Mouse (Mus musculus) embryonic facial prominence, embryonic 10.5 days (tissue): ENCODE measurements around the gene Bmpr2. TPM values are rescaled to one million over a fixed set of nuclear protein-coding genes. Genes with fewer than 3 reads are reported as not detected.
"Not testable (repeated sequence)": the region's sequence is repeated elsewhere in the genome, so short reads cannot be mapped to it uniquely, and the experiment has no call there.

Source experiments
- DNase-seq: peaks from one replicate; pipeline ENCODE4 v3.0.0-alpha.2; 2017; ENCODE audit warnings: low spot score
- H3K27ac ChIP-seq: fragments of 300-500 bp; sonication (generic); replicated peaks from 2 replicates; pipeline ENCODE4 v1.5.1; 2016; ENCODE audit warnings: mild to moderate bottlenecking
- H3K27me3 ChIP-seq: fragments of 300-500 bp; sonication (generic); replicated peaks from 2 replicates; pipeline ENCODE4 v1.6.1; 2016; ENCODE audit warnings: low read depth, mild to moderate bottlenecking; ENCODE audit not compliant: poor library complexity, severe bottlenecking
- H3K36me3 ChIP-seq: fragments of 300-500 bp; sonication (generic); replicated peaks from 2 replicates; pipeline ENCODE4 v1.6.1; 2016; ENCODE audit warnings: mild to moderate bottlenecking, moderate library complexity
- H3K4me1 ChIP-seq: fragments of 300-500 bp; sonication (generic); 2 replicates; pipeline ENCODE4 v1.6.1; 2016
- H3K4me3 ChIP-seq: fragments of 300-500 bp; sonication (generic); 2 replicates; pipeline ENCODE4 v1.5.1; 2016; ENCODE audit warnings: mild to moderate bottlenecking, moderate library complexity
- H3K9me3 ChIP-seq: fragments of 300-500 bp; sonication (generic); 2 replicates; pipeline ENCODE4 v1.6.1; 2016; ENCODE audit warnings: mild to moderate bottlenecking
- WGBS: fragments of 180-500 bp; shearing (Covaris S2); methylation state at CpG from one replicate; pipeline ENCODE4 v1.1.7; 2016; 5-methylcytosine and 5-hydroxymethylcytosine counted together
- polyA plus RNA-seq: library from polyadenylated mRNA; unstranded; fragments of >200 nt; fragmentation: Nextera tagmentation; extraction: Ambion mirVana; gene quantifications from 2 replicates; pipeline ENCODE4 v1.2.1, GENCODE M21; 2016

Bmpr2 gene
- 6.4 and 7.1 TPM in 2 replicates for polyA plus RNA-seq

DNA sequence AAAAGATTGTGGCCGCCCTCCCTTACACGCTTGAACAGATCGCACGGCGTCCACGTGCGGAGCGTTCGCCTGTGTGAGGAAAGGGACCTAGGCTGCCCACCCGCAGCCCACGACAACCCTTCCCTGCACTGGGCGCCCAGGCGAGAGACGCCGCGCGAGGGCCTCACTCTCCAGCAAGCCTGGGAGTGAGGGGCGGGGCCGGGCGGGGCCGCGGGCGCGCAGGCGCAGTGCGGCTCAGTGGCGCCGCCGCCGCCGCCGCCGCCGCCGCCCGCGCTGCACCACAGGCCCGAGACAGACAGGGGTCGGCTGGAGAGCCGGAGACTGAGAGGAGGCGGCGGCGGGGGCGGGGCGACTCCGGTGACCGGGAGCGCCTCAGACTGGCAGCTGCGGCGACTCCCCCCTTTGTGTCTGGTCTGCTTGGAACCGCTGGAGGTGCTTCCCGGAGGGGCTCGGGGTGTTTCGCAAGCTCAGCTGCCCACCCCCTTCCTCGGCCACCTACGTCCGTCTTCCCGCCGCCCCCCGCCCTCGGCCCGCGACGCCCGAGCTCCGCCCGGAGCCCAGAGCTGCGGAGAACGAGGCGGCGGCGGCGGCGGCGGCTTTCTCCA, at the start of gene Bmpr2:
Gene Bmpr2 (plus strand): TSS at position 237 of the 605 bp plus-strand sequence.
- no peaks in the 10 kb centered on the region for H3K9me3 ChIP-seq
- peak within 1 kb of the TSS; percentile 100 for H3K27ac ChIP-seq
- H3K36me3 ChIP-seq, result peaks cover 5% of the 10 kb centered on the region
- peak; percentile 95 for DNase-seq
- H3K4me3 ChIP-seq, result peak within 1 kb of the TSS; percentile 88
- H3K27me3 ChIP-seq, result no peaks in the 10 kb centered on the region
- under 1% methylated on average over 75 of the region's 75 CpGs for WGBS
- H3K4me1 ChIP-seq, result peaks cover 37% of the 10 kb centered on the region

DNA sequence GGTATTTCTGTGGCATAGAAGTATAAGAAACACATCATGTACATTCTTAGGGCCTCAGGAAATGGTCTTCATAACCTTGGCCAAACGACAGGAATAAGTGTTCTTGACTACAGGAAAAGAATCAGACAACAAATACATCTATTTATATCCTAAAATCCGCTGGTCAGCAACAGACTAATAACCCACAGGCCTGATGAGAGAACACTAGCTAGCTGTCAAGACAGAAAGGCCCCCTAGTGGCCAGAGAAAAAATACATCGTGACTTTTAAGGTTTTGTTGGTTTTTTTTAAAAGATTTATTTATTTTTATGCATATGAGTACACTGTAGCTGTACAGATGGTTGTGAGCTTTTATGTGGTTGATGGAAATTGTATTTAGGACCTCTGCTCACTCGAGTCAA, 43.3 kb upstream of the Bmpr2 start:
- H3K4me1 ChIP-seq, result no peaks in the 10 kb centered on the region
- no peak overlapping the region for H3K4me3 ChIP-seq
- peaks cover 65% of the 10 kb centered on the region for H3K36me3 ChIP-seq
- 58% methylated on average over 4 of the region's 4 CpGs for WGBS
- no peaks in the 10 kb centered on the region for H3K27me3 ChIP-seq
- no peak overlapping the region for H3K27ac ChIP-seq
- H3K9me3 ChIP-seq, result no peaks in the 10 kb centered on the region
- no peak for DNase-seq

DNA sequence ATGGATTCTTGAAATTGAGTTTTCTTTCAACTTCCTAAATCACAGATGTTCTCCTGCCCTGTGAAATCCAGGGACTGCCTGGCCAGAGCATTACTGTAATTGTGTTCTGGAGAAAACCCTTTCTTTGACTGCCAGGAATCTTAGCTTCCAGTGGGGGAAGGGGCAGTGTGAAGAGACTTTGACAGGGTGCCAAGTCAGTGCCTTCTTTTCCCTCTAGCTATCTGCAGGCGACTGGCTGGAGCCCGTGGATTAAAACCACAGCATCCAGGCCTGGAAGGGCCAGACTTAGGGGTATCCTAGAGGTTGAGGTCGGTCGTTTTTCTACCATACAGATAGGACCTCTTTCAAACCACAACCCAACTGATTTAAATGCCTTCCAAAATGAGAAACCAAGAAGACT, 37.5 kb upstream of the Bmpr2 start:
- no peak overlapping the region for H3K4me3 ChIP-seq
- H3K4me1 ChIP-seq, result no peaks in the 10 kb centered on the region
- no peak for DNase-seq
- H3K27me3 ChIP-seq, result no peaks in the 10 kb centered on the region
- no peak overlapping the region for H3K27ac ChIP-seq
- peaks cover 13% of the 10 kb centered on the region for H3K36me3 ChIP-seq
- 58% methylated on average over 4 of the region's 4 CpGs for whole genome bisulfite sequencing
- no peaks in the 10 kb centered on the region for H3K9me3 ChIP-seq

DNA sequence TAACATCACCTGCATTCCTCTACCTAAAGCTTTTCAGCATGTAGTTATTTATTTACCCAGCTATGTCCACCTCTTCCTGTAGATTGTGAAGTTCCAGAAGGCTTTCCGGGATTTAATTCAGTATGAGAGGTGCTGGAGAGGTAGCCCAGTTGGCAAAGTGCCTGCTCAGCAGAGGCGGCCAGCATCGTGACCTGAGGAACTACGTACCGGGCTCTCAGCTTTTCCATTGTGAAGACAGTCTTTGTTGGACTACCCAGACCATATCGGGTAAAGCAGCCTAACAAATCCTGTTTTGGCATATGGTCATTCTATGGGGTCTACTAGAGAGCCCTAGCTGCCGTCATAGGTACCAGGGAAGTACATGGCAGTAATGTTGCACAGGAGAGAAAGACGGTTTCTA, 33.1 kb upstream of the Bmpr2 start:
- Histone ChIP-seq H3K27me3 (no peaks in the 10 kb centered on the region), H3K9me3 (no peaks in the 10 kb centered on the region), H3K4me3 (no peak overlapping the region), H3K36me3 (no peaks in the 10 kb centered on the region), H3K27ac (no peak overlapping the region), H3K4me1 (no peaks in the 10 kb centered on the region)
- DNase-seq, result no peak
- 90% methylated on average over 8 of the region's 8 CpGs for WGBS

- H3K27me3 ChIP-seq, result no peaks in the 10 kb centered on the region
- DNase-seq, result no peak
- H3K4me1 ChIP-seq, result no peaks in the 10 kb centered on the region
- H3K4me3 ChIP-seq, result no peak overlapping the region
- no peak overlapping the region for H3K27ac ChIP-seq
- WGBS, result 87% methylated on average over 4 of the region's 4 CpGs
- no peaks in the 10 kb centered on the region for H3K36me3 ChIP-seq
- no peaks in the 10 kb centered on the region for H3K9me3 ChIP-seq
Measured at GRCm38 (mm10) chr1:59730737-59731136, 32.5 kb upstream of the Bmpr2 start.

GRCm38 (mm10) chr1:59734076-59734475, 29.1 kb upstream of the Bmpr2 start:
- no peaks in the 10 kb centered on the region for H3K27me3 ChIP-seq
- H3K27ac ChIP-seq, result no peak overlapping the region
- no peaks in the 10 kb centered on the region for H3K9me3 ChIP-seq
- H3K4me1 ChIP-seq, result no peaks in the 10 kb centered on the region
- H3K36me3 ChIP-seq, result no peaks in the 10 kb centered on the region
- no peak overlapping the region for H3K4me3 ChIP-seq
- no peak for DNase-seq
- WGBS, result 84% methylated on average over 6 of the region's 6 CpGs

DNA sequence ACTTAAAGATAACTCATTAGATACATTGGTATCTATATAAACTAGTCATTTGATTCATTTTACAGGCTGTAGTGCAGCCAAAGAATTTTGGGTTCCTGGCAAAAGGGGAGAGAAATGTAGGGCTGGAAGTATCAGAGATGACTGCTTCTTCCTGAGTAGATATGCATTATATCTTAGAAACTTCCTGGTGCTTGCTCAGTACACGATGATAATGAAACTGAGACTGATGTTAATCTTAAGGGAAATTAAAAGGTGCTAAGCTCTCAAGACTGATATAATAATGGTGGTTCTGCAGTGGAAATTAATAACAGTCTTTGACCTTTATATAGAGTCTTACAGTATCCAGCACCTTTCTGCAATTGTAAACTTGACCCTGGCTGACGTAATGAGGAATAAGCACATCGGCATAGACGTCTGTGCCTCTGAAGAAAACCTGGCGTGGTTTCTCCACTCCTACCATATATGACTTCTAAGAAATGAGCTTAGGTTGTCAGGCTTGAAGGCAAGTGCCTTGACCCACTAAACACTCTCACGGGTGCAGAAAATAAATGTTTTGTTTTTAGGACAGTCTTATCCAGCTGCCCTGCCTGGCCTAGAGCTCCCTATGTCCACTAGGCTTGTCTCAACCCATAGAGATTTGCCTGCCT, 24.3 kb upstream of the Bmpr2 start:
- no peaks in the 10 kb centered on the region for H3K9me3 ChIP-seq
- no peak for DNase-seq
- no peaks in the 10 kb centered on the region for H3K4me1 ChIP-seq
- no peaks in the 10 kb centered on the region for H3K36me3 ChIP-seq
- H3K4me3 ChIP-seq, result no peak overlapping the region
- H3K27ac ChIP-seq, result no peak overlapping the region
- H3K27me3 ChIP-seq, result no peaks in the 10 kb centered on the region
- WGBS, result 82% methylated on average over 6 of the region's 6 CpGs

DNA sequence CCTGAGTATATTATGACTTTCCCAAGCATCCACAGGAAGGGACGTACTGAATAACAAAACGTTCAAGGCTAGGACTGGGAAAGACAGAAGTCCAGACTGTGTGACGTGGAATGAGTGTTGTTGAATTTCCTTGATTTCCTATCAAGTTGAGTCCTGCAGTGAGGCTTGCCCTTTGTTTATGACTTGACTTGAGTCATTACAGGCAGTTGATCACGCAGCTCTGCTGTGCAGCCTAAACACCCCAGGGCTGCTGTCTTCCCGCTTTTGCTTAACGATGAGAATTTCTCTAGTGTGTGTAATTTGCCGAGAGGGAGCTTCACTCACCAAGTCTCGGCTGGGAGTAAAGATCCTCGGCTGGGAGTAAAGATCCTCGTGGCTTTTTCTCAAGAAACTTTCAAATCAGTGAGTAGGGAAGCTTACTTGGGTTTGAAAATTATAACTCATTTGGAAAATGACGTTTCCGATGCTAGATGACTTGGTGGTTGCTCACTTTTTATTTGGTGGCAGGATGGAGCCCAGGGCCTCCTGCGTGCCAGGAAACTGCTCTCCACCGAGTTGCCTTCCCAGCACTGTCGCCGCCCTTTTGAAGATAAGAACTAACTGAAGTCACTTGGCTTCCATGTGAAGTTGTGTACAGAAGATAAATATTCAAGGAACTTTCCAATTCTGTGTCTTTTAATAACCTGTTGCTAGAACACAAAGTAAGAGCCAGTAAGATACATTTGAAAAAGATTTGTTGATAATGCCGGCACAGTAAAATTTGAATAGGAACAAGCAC, 23.4 kb upstream of the Bmpr2 start:
- no peaks in the 10 kb centered on the region for H3K4me1 ChIP-seq
- no peak overlapping the region for H3K27ac ChIP-seq
- no peaks in the 10 kb centered on the region for H3K9me3 ChIP-seq
- WGBS, result 80% methylated on average over 17 of the region's 17 CpGs
- DNase-seq, result no peak
- no peaks in the 10 kb centered on the region for H3K36me3 ChIP-seq
- H3K27me3 ChIP-seq, result no peaks in the 10 kb centered on the region
- H3K4me3 ChIP-seq, result no peak overlapping the region

DNA sequence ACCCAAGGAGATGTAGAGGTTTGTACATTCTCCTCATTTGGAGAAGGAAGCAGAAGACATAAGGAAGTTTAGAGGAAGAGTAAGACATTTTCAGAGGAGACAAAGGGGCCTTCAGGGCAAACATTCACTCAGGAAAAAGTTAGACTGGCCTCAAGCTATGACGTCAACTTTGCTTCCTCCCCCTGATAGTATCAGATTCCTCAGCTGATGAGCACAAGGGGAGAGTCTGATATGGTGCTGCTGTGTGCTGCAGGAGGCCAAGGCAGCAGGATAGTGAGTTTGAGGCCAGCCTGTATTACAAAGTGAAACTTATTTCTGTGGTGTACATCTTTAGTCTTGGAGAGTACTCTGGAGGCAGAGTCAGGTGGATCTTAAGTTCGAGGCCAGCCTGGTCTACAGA, 14.2 kb upstream of the Bmpr2 start:
- no peaks in the 10 kb centered on the region for H3K27me3 ChIP-seq
- 71% methylated on average over 2 of the region's 2 CpGs for WGBS
- DNase-seq, result no peak

DNA sequence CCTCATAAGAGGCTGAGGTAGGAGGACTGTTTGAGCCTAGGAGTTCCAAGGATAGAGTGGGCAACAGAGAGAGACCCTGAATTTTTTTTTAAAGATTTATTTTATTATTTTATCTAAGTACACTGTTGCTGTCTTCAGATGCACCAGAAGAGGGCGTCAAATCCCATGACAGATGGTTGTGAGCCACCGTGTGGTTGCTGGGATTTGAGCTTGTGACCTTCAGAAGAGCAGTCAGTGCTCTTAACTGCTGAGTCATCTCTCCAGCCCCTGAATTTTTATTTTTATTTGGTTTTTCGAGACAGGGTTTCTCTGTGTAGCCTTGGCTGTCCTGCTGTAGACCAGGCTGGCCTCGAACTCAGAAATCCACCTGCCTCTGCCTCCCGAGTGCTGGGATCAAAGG, 13.5 kb upstream of the Bmpr2 start:
- 73% methylated on average over 5 of the region's 5 CpGs for WGBS
- not testable (repeated sequence) for DNase-seq, H3K4me1 ChIP-seq, H3K36me3 ChIP-seq, H3K27ac ChIP-seq, H3K9me3 ChIP-seq, H3K4me3 ChIP-seq, H3K27me3 ChIP-seq

More for the DNA sequence above, 14.2 kb upstream of the Bmpr2 start:
- Histone ChIP-seq H3K4me1 (no peaks in the 10 kb centered on the region), H3K4me3 (no peak overlapping the region), H3K36me3 (no peaks in the 10 kb centered on the region), H3K27ac (no peak overlapping the region), H3K9me3 (no peaks in the 10 kb centered on the region)

DNA sequence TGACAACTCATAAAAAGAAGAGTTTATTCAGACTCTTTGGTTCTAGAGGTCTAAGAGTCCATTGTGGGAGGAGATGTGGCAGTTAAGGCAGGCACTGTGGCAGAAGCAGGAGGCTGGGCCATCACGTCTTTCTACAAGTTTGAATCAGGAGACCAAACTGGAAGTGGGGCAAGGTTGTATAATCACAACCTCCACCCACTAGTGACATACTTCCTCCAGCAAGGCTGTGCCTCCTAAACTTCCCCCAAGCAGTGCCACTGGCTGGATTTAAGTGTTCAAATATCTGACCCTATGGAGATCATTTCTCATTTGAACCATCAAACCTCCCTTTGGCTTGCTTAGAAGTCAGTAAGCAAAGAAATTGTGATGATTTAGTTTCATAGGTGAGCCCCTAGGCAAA, 7.9 kb upstream of the Bmpr2 start:
- H3K4me3 ChIP-seq, result no peak overlapping the region
- no peaks in the 10 kb centered on the region for H3K4me1 ChIP-seq
- no peak for DNase-seq
- no peak overlapping the region for H3K27ac ChIP-seq
- no peaks in the 10 kb centered on the region for H3K27me3 ChIP-seq
- 82% methylated on average over 1 of the region's 1 CpGs for WGBS
- H3K36me3 ChIP-seq, result no peaks in the 10 kb centered on the region
- H3K9me3 ChIP-seq, result no peaks in the 10 kb centered on the region

DNA sequence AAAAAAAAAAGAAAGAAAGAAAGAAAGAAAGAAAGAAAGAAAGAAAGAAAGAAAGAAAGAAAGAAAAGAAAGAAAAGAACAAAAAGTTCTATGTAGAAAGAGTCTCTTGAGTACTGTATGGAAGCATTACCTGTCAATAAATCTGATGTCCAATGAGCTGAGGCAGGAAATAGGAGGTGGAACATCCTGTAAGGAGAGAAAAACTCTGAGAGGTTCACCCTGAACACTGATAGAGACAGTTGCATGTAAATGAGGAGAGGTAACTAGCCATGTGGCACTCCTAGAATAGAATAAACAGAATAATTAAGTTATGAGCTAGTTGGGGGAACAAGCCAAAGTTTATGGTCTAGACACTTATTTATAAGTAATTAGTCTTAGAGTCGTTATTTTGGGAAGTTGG, 4.9 kb upstream of the Bmpr2 start:
- H3K36me3 ChIP-seq, result no peaks in the 10 kb centered on the region
- WGBS, result 90% methylated on average over 1 of the region's 1 CpGs

GRCm38 (mm10) chr1:59762208-59762607, 992 bp upstream of the Bmpr2 start:
- DNase-seq, result peak; percentile 66
- no peaks in the 10 kb centered on the region for H3K9me3 ChIP-seq
- no peaks in the 10 kb centered on the region for H3K27me3 ChIP-seq
- H3K4me1 ChIP-seq, result peaks cover 31% of the 10 kb centered on the region
- WGBS, result 3% methylated on average over 10 of the region's 10 CpGs
- H3K36me3 ChIP-seq, result no peaks in the 10 kb centered on the region
- peak overlapping the region; percentile 100 for H3K27ac ChIP-seq
- peak overlapping the region; percentile 88 for H3K4me3 ChIP-seq

More for the DNA sequence above, 4.9 kb upstream of the Bmpr2 start:
- Histone ChIP-seq H3K27me3 (no peaks in the 10 kb centered on the region), H3K9me3 (no peaks in the 10 kb centered on the region), H3K4me3 (no peak overlapping the region), H3K27ac (no peak overlapping the region), H3K4me1 (peaks cover 13% of the 10 kb centered on the region)
- no peak for DNase-seq
